Mouse (Mus musculus) CD4-positive, CD25-positive, alpha-beta regulatory T cell (primary cell): ENCODE data around the gene Gm20937. TPM values are rescaled to one million over a fixed set of nuclear protein-coding genes. Genes with fewer than 3 reads are reported as not detected.

Source experiments
- polyA plus RNA-seq: library from polyadenylated mRNA; unstranded; fragments of 100-300 nt; shearing (Covaris generic); gene quantifications from one replicate; pipeline ENCODE4 v1.2.1, GENCODE M21; 2017

The Gm20937 gene
- polyA plus RNA-seq: not detected

GRCm38 (mm10) chrY:68294798-68295197, at the start of gene Gm20937:
Gene Gm20937, minus strand, starts transcription at chrY:68294898.

Other genes starting within 250 kb of the Gm20937 start
- gene Gm20816, start 243.1 kb upstream of the Gm20937 start, polyA plus RNA-seq: not detected